Mouse (Mus musculus) ES-Bruce4 (cell line): ENCODE results near the gene Fbxo28.

Source experiments
- CTCF ChIP-seq: IDR thresholded peaks from one replicate; pipeline ENCODE4 v1.8.1; 2011; ENCODE audit warnings: low read depth, low read length
- EP300 ChIP-seq: IDR thresholded peaks from 2 replicates; pipeline ENCODE4 v1.6.1; 2011; ENCODE audit warnings: low read depth, low read length; ENCODE audit not compliant: insufficient read depth
- POLR2A ChIP-seq: IDR thresholded peaks from one replicate; pipeline ENCODE4 v1.8.1; 2011; ENCODE audit warnings: low read length; ENCODE audit not compliant: insufficient read depth

GRCm38 (mm10) chr1:182363683-182364404 lies 22.4 kb upstream of the Fbxo28 start:
- TF ChIP-seq POLR2A (no peak), CTCF (no peak), EP300 (no peak)
